ENCODE assay signal across 8 mouse cellular contexts in genomic region chr16:11086856-11087588, GRCm38 (mm10). TPM values are rescaled to one million over a fixed set of nuclear protein-coding genes. Genes with fewer than 3 reads are reported as not detected.
DNase-seq lines count a peak whose midpoint lies in the region; ATAC-seq and TF ChIP-seq lines count a peak whose summit lies in the region.

No protein-coding gene starts in this region.

- no peak overlapping the region for H3K4me2 ChIP-seq in kidney, embryonic 14.5 days (replicated peaks; ENCODE audit: low read depth, low read length)

- peaks cover 4% of the 10 kb centered on the region; the same call in 1 of the 2 replicates for H3K4me1 ChIP-seq in kidney, adult 2 months (ENCODE audit: control insufficient read depth, insufficient read depth, low read length)
- H3K4me1 ChIP-seq in kidney, embryonic 14.5 days (ENCODE audit: control insufficient read depth, insufficient read depth, low read length), result no peaks in the 10 kb centered on the region

- H3K36me3 ChIP-seq in kidney, adult 2 months (ENCODE audit: control insufficient read depth, insufficient read depth, low read length), result peaks cover 12% of the 10 kb centered on the region
- H3K36me3 ChIP-seq in kidney, embryonic 14.5 days (ENCODE audit: control insufficient read depth, insufficient read depth, low read length), result peaks cover 81% of the 10 kb centered on the region

- no peak for TF ChIP-seq CTCF in kidney, adult 2 months (conservative IDR thresholded peaks at IDR 0.05; ENCODE audit: insufficient read depth, insufficient read length, low read depth, low read length)
- TF ChIP-seq CTCF in Patski (IDR thresholded peaks at IDR 0.05), result peak; percentile 52

- no peak for ATAC-seq in kidney, embryonic 14.5 days (ENCODE audit: low FRiP score, low TSS enrichment)
- ATAC-seq in Patski, result peak; percentile 88
- peak; percentile 53 for ATAC-seq in megakaryocyte-erythroid progenitor cell, adult 5-6 weeks (replicated peaks; ENCODE audit: low FRiP score, low TSS enrichment, poor library complexity, severe bottlenecking)

- no peaks in the 10 kb centered on the region for H3K27me3 ChIP-seq in kidney, adult 2 months (replicated peaks; ENCODE audit: control insufficient read depth, insufficient read depth, low read length)
- H3K27me3 ChIP-seq in kidney, embryonic 14.5 days (ENCODE audit: control insufficient read depth, insufficient read depth, low read length), result no peaks in the 10 kb centered on the region
- no peaks in the 10 kb centered on the region for H3K27me3 ChIP-seq in Patski

- no peak for TF ChIP-seq POLR2A in kidney, adult 2 months (IDR thresholded peaks at IDR 0.05; ENCODE audit: low read depth, low read length)

- no peak overlapping the region for H3K4me3 ChIP-seq in kidney, adult 2 months (ENCODE audit: insufficient read depth, low read depth, low read length)
- H3K4me3 ChIP-seq in kidney, embryonic 14.5 days (ENCODE audit: low read length), result no peak overlapping the region

- in situ Hi-C loops in Patski (cut with MboI; ENCODE audit: low pct_unique_long_range_greater_than_20kb), result no loop called here

- no peaks in the 10 kb centered on the region for H3K9me3 ChIP-seq in kidney, embryonic 14.5 days (ENCODE audit: control insufficient read depth, low read length)

- POLR2A ChIA-PET in Patski (lab: Charles Lee), result interaction anchor here (1.5 to 1.9 kb wide), 3 partner anchors 13 to 20 kb away, joined by 4 to 6 read pairs (median 5); no protein-coding TSS in a partner anchor

- H3K27ac ChIP-seq in kidney, adult 2 months (ENCODE audit: insufficient read depth, low read depth, low read length), result peak overlapping the region; percentile 39; the same call in 1 of the 2 replicates
- H3K27ac ChIP-seq in kidney, embryonic 14.5 days (ENCODE audit: low read depth, low read length), result no peak overlapping the region

- peak; percentile 57 for DNase-seq in kidney, adult 2 months
- DNase-seq in Patski (ENCODE audit: low read depth, low spot score), result peak; percentile 93
- DNase-seq in cerebellum, postnatal 25 days, result peak; percentile 32 to 43
- DNase-seq in adrenal gland, postnatal 36 days, result no peak
- DNase-seq in T-cell, adult 2 months (ENCODE audit: low spot score), result no peak
- DNase-seq in testis, postnatal 14 days (ENCODE audit: low spot score), result no peak

- no peak overlapping the region for H3K9ac ChIP-seq in kidney, embryonic 14.5 days (ENCODE audit: low read depth, low read length)

- 54% methylated on average over 5 of the region's 5 CpGs for WGBS in kidney, adult 2 months
- WGBS in kidney, embryonic 14.5 days, result 83% methylated on average over 5 of the region's 5 CpGs

- CTCF ChIA-PET in Patski (lab: Charles Lee), result interaction anchor here (0.9 to 3.4 kb wide), 14 partner anchors 10 to 87 kb away, joined by 3 to 14 read pairs (median 6); no protein-coding TSS in a partner anchor

RNA-seq across cellular contexts. Expression of gene Litaf, which starts 21.1 kb away (rescaled TPM):
- 125 and 145 TPM in 2 replicates for polyA plus RNA-seq in kidney, adult 2 months (2012; rRNA removed)
- polyA plus RNA-seq in kidney, embryonic 14.5 days (2014; fragmentation: Nextera tagmentation; extraction: Ambion mirVana), result 104 and 121 TPM in 2 replicates
- 344 TPM for polyA plus RNA-seq in Patski (2021)
- 5.4 and 6.6 TPM in 2 replicates for total RNA-seq in megakaryocyte-erythroid progenitor cell, adult 5-6 weeks (2014; fragmentation: Nextera tagmentation)
- total RNA-seq in megakaryocyte-erythroid progenitor cell, adult 5-6 weeks (2017), result 6.9 and 9.4 TPM in 2 replicates
- total RNA-seq in adrenal gland, postnatal 36 days (2021), result 10 to 100 TPM; 47.4 to 51.1 TPM

RNA-seq across cellular contexts. Expression of gene Snn, which starts 26.3 kb away (rescaled TPM):
- 67.2 and 71.2 TPM in 2 replicates for polyA plus RNA-seq in kidney, adult 2 months (2012; rRNA removed)
- 32.5 and 54.4 TPM in 2 replicates for polyA plus RNA-seq in kidney, embryonic 14.5 days (2014; fragmentation: Nextera tagmentation; extraction: Ambion mirVana)
- polyA plus RNA-seq in Patski (2021), result 105 TPM
- 0.52 and 7.4 TPM in 2 replicates for total RNA-seq in megakaryocyte-erythroid progenitor cell, adult 5-6 weeks (2014; fragmentation: Nextera tagmentation)
- 0.09 and 1.6 TPM in 2 replicates for total RNA-seq in megakaryocyte-erythroid progenitor cell, adult 5-6 weeks (2017)
- 10 to 100 TPM; 13.8 to 14.4 TPM for total RNA-seq in adrenal gland, postnatal 36 days (2021)

RNA-seq across cellular contexts. Expression of gene Txndc11, which starts 47.4 kb away (rescaled TPM):
- polyA plus RNA-seq in kidney, adult 2 months (2012; rRNA removed), result 26.7 and 28.2 TPM in 2 replicates
- 33.1 and 38.8 TPM in 2 replicates for polyA plus RNA-seq in kidney, embryonic 14.5 days (2014; fragmentation: Nextera tagmentation; extraction: Ambion mirVana)
- polyA plus RNA-seq in Patski (2021), result 37.3 TPM
- 22.6 and 27.1 TPM in 2 replicates for total RNA-seq in megakaryocyte-erythroid progenitor cell, adult 5-6 weeks (2014; fragmentation: Nextera tagmentation)
- total RNA-seq in megakaryocyte-erythroid progenitor cell, adult 5-6 weeks (2017), result 21.2 and 27.5 TPM in 2 replicates
- 10 to 100 TPM; 37.9 to 51.8 TPM for total RNA-seq in adrenal gland, postnatal 36 days (2021)

Comparison
In these comparisons a context has a peak if more than half of its experiments do, and no peak if none do; other contexts are left out.
1. DNase-seq: peak in kidney, adult 2 months (single experiment), Patski (single experiment) and cerebellum, postnatal 25 days (2 of 2); none in adrenal gland, postnatal 36 days (0 of 2), T-cell, adult 2 months (single experiment) and testis, postnatal 14 days (single experiment).